Mouse (Mus musculus): Measurements from ENCODE around the gene Spopl. TPM values are rescaled to one million over a fixed set of nuclear protein-coding genes. Genes with fewer than 3 reads are reported as not detected.
"Not testable (repeated sequence)": the region's sequence is repeated elsewhere in the genome, so short reads cannot be mapped to it uniquely, and the experiment has no call there.

The Spopl gene
- polyA plus RNA-seq, 1 experiment: not detected

DNA sequence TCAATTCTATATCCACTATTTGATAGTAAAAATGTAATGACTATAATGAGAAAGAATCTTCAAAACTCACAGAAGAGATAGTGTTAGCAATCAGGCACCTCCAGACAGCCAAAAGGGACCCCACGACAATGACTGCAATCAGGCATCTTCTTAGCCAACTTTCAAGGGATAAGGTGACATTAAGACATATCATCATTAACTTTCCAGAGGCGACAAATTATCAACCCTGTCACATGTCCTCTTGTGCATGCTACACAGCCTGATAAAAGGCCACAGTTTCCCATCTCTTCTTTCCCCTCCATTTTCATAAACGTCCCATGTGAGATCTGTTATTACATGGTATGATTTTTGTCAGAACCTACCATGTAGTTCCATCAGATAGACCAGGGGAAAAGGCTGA is 9.0 kb downstream of the Spopl start:
- no peak for TF ChIP-seq CTCF (IDR thresholded peaks at IDR 0.05; ENCODE audit: insufficient read depth, low read depth, low read length)
- TF ChIP-seq POLR2A (IDR thresholded peaks at IDR 0.05; ENCODE audit: insufficient read depth, low read depth, low read length): no peak
- no peak overlapping the region for H3K4me3 ChIP-seq (ENCODE audit: insufficient read depth, low read depth, low read length)
- no peaks in the 10 kb centered on the region for H3K4me1 ChIP-seq (ENCODE audit: control insufficient read depth, insufficient read depth, low read length)
- H3K27ac ChIP-seq (ENCODE audit: insufficient read depth, low read depth, low read length): no peak overlapping the region
- 95% methylated on average over 3 of the region's 3 CpGs for WGBS

DNA sequence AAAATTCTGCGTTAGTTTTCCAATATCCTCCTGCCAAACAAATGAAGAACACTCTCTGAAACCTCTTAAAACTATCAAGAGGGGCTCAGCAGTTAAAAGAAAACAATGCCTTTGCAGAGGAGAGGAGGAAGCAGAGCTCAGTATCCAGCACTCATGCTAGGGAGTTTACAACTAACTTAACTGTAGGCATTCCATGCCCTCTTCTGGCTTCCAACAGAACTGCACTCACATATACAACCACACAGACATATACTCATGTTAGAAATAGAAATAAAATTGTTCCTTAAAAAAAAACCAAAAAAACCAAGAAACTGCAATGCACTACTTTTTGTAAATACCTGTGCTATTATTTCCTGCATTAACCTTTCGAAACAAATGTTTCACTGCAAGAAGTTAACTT is 12.7 kb downstream of the Spopl start:
- Histone ChIP-seq H3K27ac (ENCODE audit: insufficient read depth, low read depth, low read length) (no peak overlapping the region), H3K4me1 (ENCODE audit: control insufficient read depth, insufficient read depth, low read length) (no peaks in the 10 kb centered on the region), H3K4me3 (ENCODE audit: insufficient read depth, low read depth, low read length) (no peak overlapping the region)
- TF ChIP-seq POLR2A (IDR thresholded peaks at IDR 0.05; ENCODE audit: insufficient read depth, low read depth, low read length) (no peak), CTCF (IDR thresholded peaks at IDR 0.05; ENCODE audit: insufficient read depth, low read depth, low read length) (no peak)
- 93% methylated on average over 2 of the region's 2 CpGs for WGBS

DNA sequence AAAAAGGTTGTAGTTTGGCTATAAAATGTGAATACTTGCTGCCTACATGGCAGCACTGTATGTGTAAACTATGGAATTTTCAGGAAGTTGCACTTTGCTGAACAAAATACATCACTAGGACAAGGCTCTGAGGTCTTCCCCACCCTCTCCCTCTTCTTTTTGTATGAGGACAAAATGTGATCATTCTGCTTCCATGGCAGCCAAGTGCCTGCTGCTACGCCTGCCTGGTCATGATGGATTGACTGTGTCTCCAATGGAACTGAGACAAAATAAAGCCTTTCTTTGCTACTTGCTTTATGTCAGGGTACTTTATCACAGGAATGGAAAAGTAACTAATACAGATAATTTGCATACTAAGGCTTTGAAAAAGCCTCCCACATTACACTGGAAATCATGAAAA is 20.7 kb downstream of the Spopl start:
- H3K27ac ChIP-seq (ENCODE audit: insufficient read depth, low read depth, low read length): no peak overlapping the region
- H3K4me1 ChIP-seq (ENCODE audit: control insufficient read depth, insufficient read depth, low read length): no peaks in the 10 kb centered on the region
- no peak for TF ChIP-seq POLR2A (IDR thresholded peaks at IDR 0.05; ENCODE audit: insufficient read depth, low read depth, low read length)
- no peak for TF ChIP-seq CTCF (IDR thresholded peaks at IDR 0.05; ENCODE audit: insufficient read depth, low read depth, low read length)
- H3K4me3 ChIP-seq (ENCODE audit: insufficient read depth, low read depth, low read length): no peak overlapping the region
- 80% methylated on average over 1 of the region's 1 CpGs for WGBS

DNA sequence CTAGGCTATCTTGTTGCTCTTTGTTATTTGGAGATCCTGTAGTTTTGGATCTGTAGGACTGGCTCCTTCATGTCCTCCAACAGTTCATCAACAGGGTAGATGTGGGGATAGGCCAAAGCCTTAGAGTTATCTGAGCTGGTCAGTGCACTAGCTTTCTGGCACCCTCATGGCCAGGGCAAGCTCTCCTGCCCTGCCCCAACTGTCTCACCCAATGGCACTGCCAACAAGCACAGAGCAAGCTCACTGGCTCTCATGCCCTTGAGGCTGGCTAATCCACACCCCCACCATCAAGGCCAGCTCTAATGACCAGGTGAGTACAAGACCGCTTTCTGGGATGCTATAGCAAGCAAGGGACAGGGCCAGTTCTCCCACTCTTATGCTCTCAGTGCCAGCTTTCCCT is 24.7 kb downstream of the Spopl start:
- no peak overlapping the region for H3K4me3 ChIP-seq (ENCODE audit: insufficient read depth, low read depth, low read length)
- no peaks in the 10 kb centered on the region for H3K4me1 ChIP-seq (ENCODE audit: control insufficient read depth, insufficient read depth, low read length)
- H3K27ac ChIP-seq (ENCODE audit: insufficient read depth, low read depth, low read length): no peak overlapping the region
- WGBS: 96% methylated on average over 1 of the region's 1 CpGs
- TF ChIP-seq CTCF (IDR thresholded peaks at IDR 0.05; ENCODE audit: insufficient read depth, low read depth, low read length): no peak
- TF ChIP-seq POLR2A (IDR thresholded peaks at IDR 0.05; ENCODE audit: insufficient read depth, low read depth, low read length): no peak

DNA sequence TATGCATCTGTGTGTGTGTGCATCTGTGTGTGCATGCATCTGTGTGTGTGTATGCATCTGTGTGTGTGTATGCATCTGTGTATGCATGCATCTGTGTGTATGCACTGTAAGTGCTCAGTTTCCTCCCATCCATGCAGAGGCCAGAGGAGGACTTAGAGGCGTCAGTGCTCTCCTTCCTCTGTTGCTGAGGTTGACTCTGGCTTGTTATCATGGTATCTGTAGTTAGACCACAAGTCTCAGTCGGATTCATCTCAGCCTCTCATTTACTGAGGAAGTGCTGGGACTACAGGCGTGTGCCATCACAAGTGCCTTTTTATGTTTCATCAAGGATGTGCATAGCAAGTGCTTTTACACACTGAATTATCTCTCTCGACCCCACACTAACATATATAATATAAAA is 31.9 kb downstream of the Spopl start:
- WGBS: 94% methylated on average over 4 of the region's 4 CpGs
- no peak for TF ChIP-seq CTCF (IDR thresholded peaks at IDR 0.05; ENCODE audit: insufficient read depth, low read depth, low read length)
- TF ChIP-seq POLR2A (IDR thresholded peaks at IDR 0.05; ENCODE audit: insufficient read depth, low read depth, low read length): no peak
- Histone ChIP-seq H3K4me1 (ENCODE audit: control insufficient read depth, insufficient read depth, low read length) (no peaks in the 10 kb centered on the region), H3K4me3 (ENCODE audit: insufficient read depth, low read depth, low read length) (no peak overlapping the region), H3K27ac (ENCODE audit: insufficient read depth, low read depth, low read length) (no peak overlapping the region)

DNA sequence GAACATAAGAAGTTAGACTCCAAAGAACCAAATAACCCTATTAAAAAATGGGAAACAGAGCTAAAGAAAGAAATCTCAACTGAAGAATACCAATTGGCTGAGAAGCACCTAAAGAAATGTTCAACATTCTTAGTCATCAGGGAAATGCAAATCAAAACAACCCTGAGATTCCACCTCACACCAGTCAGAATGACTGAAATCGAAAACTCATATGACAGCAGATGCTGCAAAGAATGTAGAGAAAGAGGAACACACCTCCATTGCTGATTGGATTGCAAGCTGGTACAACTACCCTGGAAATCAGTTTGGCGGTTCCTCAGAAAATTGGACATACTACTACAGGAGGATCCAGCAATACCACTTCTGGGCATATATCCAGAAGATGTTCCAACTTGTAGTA is 44.2 kb downstream of the Spopl start:
- not testable (repeated sequence) for H3K27ac ChIP-seq (ENCODE audit: insufficient read depth, low read depth, low read length); H3K4me1 ChIP-seq (ENCODE audit: control insufficient read depth, insufficient read depth, low read length); H3K4me3 ChIP-seq (ENCODE audit: insufficient read depth, low read depth, low read length)
- WGBS: 96% methylated on average over 2 of the region's 2 CpGs

DNA sequence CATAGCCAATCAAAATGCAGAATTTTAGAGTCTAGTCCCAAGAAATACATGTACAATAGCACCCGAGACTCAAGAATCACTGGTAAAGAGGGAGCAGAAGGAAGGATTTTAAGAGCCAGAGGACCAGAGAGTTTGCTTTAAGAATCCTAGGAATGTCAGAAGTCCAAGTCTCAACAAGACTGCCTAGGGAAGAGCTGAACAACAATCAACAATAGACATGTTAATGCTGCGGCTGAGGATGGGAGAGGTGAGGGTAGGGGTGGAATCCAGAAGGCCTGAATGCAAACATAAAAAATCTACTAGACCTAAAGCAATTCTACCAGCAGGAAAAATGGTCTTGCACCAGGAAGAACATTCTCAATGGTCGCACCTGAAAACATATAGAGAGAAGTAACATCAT is 66.8 kb downstream of the Spopl start:
- H3K27ac ChIP-seq (ENCODE audit: insufficient read depth, low read depth, low read length): no peak overlapping the region
- H3K4me1 ChIP-seq (ENCODE audit: control insufficient read depth, insufficient read depth, low read length): no peaks in the 10 kb centered on the region
- 96% methylated on average over 3 of the region's 3 CpGs for WGBS
- TF ChIP-seq CTCF (IDR thresholded peaks at IDR 0.05; ENCODE audit: insufficient read depth, low read depth, low read length) (no peak), POLR2A (IDR thresholded peaks at IDR 0.05; ENCODE audit: insufficient read depth, low read depth, low read length) (no peak)
- H3K4me3 ChIP-seq (ENCODE audit: insufficient read depth, low read depth, low read length): no peak overlapping the region

DNA sequence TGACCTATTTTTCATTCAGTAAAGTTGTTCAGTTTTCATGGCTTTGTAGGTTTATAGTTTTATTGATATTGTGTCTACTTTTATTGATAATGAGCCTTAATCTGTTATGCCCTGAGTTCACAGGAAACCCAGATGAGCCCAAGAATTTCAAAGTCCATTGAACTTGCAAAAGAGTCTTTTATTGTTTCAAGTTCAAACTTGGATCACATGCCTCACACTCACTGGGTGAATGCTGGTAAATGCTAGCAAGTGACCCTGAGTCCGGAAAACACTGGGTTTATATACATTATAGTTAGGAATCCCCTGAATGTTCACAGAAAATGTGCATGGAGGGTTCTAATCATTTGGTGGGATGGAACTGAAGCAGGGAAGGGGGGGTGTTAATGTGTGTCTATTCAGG is 90.2 kb downstream of the Spopl start:
- 80% methylated on average over 1 of the region's 1 CpGs for WGBS
- Histone ChIP-seq H3K27ac (ENCODE audit: insufficient read depth, low read depth, low read length) (no peak overlapping the region), H3K4me3 (ENCODE audit: insufficient read depth, low read depth, low read length) (no peak overlapping the region), H3K4me1 (ENCODE audit: control insufficient read depth, insufficient read depth, low read length) (no peaks in the 10 kb centered on the region)
- TF ChIP-seq CTCF (IDR thresholded peaks at IDR 0.05; ENCODE audit: insufficient read depth, low read depth, low read length): no peak
- TF ChIP-seq POLR2A (IDR thresholded peaks at IDR 0.05; ENCODE audit: insufficient read depth, low read depth, low read length): no peak

DNA sequence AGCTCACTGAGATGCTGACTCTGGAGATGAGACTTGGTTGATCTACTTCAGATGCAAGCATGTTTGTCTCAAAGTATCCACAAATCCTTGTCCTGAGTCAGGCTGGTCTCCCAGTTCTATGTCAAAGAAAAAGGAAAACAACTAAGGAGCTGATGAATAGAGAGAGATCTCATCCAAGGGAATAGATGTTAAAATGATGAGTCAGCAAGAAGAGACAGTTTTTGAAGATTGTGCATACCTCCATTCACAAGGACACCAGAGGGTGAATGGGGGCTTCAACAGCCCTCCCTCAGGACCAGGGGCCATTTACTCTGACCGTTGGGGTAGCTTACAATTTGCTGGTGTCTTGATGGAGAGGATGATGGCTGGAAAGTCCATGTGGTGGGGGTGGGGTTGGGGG is 104.4 kb downstream of the Spopl start:
- no peak overlapping the region for H3K27ac ChIP-seq (ENCODE audit: insufficient read depth, low read depth, low read length)
- H3K4me3 ChIP-seq (ENCODE audit: insufficient read depth, low read depth, low read length): no peak overlapping the region
- H3K4me1 ChIP-seq (ENCODE audit: control insufficient read depth, insufficient read depth, low read length): no peaks in the 10 kb centered on the region
- TF ChIP-seq CTCF (IDR thresholded peaks at IDR 0.05; ENCODE audit: insufficient read depth, low read depth, low read length) (no peak), POLR2A (IDR thresholded peaks at IDR 0.05; ENCODE audit: insufficient read depth, low read depth, low read length) (no peak)
- WGBS: 85% methylated on average over 1 of the region's 1 CpGs

DNA sequence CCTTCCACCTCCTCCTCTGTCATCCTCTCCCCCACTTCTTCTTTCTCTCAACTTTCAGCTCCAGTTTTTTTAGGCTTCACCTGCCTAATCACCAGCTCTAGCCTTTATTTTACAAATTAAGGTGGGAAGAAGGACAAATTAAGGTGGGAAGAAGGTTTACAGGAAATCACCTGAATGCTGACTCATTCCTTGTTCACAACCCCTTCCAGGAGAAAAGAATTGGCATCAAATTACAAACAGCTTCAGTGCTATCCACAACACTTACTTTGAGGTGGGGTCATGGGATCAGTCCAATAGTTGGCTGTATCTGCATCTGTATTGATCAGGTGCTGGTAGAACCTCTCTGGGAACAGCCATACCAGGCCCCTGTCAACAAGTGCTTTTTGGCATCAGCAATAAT is 114.5 kb downstream of the Spopl start:
- no peaks in the 10 kb centered on the region for H3K4me1 ChIP-seq (ENCODE audit: control insufficient read depth, insufficient read depth, low read length)
- H3K4me3 ChIP-seq (ENCODE audit: insufficient read depth, low read depth, low read length): no peak overlapping the region
- no peak overlapping the region for H3K27ac ChIP-seq (ENCODE audit: insufficient read depth, low read depth, low read length)
- TF ChIP-seq POLR2A (IDR thresholded peaks at IDR 0.05; ENCODE audit: insufficient read depth, low read depth, low read length) (no peak), CTCF (IDR thresholded peaks at IDR 0.05; ENCODE audit: insufficient read depth, low read depth, low read length) (no peak)
